Mouse (Mus musculus) layer of hippocampus, postnatal 36 days (tissue): Measurements from ENCODE around the gene Aif1. TPM values are rescaled to one million over a fixed set of nuclear protein-coding genes. Genes with fewer than 3 reads are reported as not detected.
"Not testable (repeated sequence)": the region's sequence is repeated elsewhere in the genome, so short reads cannot be mapped to it uniquely, and the experiment has no call there.

Source experiments
- DNase-seq, 2 experiments: peaks; one replicate each; pipeline ENCODE4 v3.0.0; 2022
- total RNA-seq, 2 experiments: library from RNA; stranded (reverse); gene quantifications; 2 replicates each; pipeline ENCODE4 v1.2.3; 2021

The Aif1 gene
- total RNA-seq, 2 experiments from 2014 or later, result 10.1 to 10.9 TPM

DNA sequence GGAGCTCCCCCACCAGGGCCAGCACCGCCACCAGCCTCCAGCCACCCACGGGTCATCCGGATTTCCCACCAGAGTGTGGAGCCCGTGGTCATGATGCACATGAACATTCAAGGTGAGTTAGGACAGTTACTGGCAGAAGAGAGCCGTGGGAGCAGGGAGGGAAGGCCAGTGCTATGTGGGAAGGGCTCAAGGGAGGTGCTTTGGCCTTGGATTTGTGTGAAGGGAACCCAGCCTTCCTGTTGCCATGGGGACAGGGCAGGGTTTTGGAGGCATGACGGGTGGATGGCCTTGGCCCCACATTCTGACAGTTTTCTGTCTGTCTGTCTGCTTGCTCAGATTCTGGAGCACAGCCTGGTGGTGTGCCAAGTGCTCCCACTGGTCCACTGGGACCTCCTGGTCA, 33.9 kb downstream of the Aif1 start:
- no peak for DNase-seq

DNA sequence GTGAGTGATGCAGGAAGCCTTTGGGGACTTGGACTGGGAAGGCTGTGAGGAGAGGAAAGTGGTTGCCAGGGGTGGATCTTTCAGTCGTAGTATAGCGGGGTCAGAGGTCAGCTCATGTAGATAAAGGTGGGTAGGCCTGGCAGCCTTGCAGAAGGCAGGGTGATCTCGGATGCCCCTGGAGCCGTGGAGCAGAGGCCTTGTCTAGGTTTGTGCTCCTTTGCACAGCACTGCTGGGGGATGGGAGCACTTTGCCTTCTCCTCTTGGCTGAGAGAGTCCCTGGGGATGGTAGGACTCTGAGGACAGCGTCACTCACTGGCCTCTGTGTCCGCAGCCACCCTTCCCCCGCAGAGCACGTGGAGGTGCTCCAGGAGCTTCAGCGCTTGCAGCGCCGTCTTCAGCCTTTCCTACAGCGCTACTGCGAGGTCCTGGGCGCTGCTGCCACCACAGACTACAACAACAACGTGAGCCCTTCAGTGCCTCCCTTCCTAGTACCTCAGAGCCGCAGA, 35.3 kb downstream of the Aif1 start:
- DNase-seq, result no peak

DNA sequence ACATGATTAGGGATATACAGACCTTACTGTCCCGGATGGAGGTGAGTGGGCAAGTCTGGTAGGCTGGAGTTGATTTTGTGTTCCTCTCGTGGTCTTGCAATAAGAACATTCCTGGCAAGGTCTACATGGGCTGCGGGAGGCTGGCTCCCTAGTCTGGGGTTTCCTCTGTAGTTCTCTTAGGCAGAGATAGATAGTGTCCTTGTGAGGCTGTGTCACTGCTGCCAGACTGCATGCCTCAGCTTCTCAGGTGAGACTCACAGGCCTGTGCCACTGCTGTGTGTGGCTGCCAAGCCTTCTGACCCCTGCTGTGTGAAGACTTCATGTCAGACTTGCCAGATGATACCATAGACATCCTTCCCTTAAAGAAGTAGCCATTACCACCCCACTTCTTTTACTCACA, 36.6 kb downstream of the Aif1 start:
- DNase-seq, result no peak

DNA sequence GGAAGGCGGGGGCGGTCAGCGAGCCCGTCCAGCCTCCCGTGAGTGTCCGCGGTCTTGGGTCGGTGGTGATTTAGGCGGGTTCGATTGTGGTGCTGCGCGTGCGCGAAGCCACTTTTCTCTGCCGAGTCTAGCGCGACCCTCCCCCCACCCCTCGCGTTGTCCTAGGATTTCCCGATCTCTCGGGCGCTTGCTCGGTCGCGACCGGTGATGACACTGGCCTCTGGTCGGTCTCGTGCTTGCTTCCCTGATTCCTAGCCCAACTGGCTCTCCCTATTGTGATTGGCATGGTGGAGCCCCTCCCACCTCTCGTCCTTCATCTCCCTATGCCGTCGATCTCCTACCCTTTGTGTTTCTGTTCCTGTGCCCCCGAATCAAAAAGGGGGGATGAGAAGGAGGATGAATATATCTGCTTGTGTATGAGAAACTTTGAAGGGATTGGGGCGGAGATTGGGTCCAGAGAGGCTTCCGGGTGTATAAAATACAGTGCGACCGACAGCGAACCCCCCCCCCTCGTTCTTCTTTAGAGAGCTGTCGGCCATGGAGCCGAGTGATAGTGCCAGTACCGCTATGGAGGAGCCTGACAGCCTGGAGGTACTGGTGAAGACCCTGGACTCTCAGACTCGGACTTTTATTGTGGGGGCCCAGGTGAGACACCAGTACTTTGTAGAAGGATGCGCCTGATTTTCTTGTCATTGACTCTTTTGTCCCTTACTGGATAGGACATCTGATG, 40.1 kb downstream of the Aif1 start:
- no peak for DNase-seq

DNA sequence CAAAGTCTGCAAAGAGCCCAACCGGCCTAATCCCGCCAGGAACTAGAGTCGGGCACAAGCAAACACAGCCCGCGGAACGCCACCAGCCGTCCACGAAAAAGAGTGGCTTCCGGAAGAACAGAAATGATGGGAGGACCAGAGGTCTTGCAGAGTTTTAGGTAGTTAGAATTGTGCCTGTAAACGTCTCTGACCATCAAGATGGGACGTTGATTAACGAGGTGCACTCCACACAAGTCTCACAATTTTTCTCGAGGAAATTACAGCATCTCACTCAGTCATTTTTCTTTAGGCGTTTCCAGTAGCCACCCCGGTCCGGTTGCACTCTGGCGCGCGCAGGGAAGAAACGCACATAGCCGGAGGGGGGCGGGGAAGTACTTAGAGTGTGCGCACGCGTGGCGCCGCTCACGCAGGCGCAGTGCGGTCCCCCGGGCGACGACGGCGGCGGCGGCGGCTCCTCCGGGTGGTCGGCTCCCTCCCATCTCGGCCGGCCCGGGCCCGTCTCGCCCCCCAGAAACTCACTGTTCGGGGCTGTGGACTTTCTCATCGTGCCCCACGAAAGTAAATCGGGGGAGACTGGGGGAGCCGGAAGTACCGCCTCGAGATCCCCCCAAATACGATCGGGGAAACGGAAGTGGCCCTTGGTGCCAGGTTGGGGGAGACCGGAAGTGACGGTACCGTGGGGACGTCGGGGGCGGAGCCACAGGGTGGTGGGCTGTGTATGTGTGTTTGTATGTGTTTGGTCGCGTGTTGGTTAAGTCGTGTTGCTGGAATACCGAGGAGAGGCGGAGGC, 40.9 kb downstream of the Aif1 start, which contains the start of gene Bag6:
Bag6 (plus strand) TSS at position 378 of the 790 bp plus-strand sequence.
- peak; percentile 96 for DNase-seq

DNA sequence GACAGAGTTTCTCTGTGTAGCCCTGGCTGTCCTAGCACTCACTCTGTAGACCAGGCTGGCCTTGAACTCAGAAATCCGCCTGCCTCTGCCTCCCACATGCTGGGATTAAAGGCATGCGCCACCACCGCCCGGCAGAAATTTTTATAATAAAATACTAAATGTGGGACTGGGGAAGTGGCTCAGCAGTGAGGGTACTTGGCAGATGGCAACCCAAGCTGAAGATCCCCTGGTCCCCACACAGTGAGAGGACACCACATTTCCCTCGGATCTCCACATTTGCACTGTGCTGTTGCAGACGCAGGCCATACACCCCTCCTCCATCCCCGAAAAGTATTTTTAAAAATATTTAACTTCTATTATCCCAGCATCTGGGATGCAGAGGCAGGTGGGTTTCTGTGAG, 42.4 kb downstream of the Aif1 start:
- no peak for DNase-seq

DNA sequence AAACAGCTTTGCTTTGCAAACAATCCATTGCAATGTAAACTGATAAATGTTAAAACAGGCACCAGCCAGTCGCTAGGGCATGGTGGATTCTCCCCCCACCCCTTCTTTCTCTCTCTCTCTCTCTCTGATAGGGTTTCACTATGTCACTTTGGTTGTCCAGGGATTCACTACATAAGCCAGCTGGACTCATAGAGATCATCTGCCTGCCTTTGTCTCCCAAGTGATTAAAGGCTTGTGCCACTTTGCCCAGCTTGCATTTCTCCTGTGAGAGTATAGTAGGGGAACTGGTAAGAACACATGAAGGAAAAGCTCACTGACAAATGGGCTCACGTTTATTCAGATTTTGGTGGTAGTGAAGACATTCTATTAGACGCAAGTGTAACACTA, 43.7 kb downstream of the Aif1 start:
- no peak for DNase-seq

DNA sequence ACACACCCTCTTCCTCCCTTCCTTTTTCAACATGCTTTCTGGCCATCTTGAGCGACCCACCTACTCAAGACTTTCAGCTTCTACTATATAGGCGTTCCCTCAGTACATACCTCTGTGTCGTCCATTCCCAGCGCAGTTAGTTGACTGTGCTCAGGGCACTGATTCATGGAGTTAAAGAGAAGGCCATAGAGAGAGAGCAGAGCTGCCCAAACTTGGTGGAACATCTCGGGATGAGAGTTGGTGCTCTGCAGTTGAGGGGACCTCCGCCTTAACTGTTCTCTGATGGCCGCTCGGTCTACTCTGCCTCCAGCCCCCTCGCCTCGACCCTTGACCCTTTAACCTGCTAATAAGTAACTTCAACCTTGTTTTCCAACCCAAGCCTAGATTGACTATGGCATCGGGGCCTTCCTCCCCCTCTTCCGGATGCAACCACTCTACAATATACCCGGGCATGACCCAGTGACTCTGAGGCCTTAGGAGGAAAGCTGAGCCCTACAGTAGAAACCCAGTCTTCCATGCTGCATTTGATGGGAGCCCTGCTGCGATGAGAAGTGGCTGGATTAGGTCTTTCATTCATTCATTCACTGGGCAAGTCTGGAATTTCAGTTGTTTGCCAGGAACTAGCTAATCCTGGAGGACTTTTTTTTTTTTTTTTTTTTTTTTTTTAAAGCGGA, 44.2 kb downstream of the Aif1 start, which contains the start of gene Apom:
Apom (minus strand) TSS at position 551 of the 674 bp plus-strand sequence.
- DNase-seq, result no peak

DNA sequence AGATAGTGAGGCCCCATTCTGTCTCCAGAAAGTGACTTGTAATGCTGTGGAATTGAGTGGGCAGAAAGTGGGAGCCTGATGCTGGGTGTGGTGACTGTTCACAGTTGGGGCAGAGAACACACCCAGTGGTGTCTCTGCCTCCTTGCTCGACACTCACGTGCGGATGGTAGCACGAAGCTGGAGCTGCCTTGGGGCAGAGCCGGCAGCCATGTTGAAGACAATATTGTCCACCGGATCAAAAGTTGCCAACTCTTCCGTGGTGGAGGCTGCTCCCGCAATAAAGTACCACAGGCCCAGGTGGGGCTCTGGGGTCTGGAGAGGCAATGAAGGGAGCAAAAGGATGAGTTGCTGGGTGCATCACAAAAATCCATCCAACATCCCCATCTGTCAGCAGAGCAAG, 44.8 kb downstream of the Aif1 start:
- no peak for DNase-seq

DNA sequence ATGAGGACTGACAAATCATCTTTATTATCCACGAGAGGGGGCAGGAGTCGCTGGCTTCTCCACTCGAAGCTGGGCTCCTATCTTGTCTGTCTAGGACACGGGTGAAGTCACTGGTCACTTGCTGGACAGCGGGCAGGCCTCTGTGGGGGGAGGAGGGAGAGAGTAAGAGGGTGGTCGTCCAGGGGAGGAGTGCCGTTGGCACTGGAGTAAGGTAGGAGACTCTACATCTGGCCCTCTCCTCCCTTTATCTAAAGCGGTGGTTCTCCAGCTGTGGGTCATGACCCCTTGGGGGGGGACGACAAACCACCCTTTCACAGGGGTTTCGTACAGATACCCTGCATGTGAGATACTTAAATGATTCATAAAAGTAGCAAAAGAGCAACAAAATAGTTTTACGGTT, 46.9 kb downstream of the Aif1 start:
- DNase-seq, result no peak

DNA sequence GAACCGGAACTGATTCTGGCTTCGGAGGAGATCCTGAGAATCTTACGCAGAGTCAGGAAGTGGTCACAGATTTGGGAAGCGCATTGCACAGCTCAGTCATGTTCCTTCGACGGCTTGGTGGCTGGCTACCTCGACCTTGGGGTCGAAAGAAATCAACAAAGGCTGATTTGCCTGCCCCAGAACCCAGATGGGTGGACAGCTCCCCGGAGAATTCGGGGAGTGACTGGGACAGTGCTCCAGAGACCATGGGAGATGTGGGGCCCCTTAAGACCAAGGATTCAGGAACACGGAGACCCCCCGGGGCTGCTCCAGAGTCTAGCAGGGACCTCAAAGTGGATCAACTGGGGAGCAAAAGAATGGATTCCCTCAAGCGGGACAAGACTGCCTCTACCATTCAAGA, 48.9 kb downstream of the Aif1 start:
- DNase-seq, result no peak

DNA sequence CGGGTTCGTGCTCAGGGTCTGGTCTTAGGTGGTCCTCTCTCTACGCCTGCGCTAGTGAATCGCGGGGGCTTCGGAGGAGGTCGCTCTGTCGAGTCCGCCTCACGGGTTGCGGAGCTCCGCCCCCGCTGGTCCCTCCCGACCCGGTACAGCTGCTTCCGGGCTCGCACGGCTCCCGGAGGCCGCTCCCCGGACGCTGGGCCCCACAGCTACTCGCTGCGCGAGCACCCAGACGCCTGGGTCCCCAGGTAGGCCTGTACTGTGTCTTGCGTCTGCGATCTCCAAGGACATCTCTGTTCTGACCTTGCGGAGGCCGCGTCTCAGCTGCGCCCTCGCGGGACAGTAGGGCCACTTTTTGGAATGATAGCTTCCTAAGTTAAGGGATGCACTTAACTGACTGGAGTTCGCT, 49.7 kb downstream of the Aif1 start, which contains the start of gene D17H6S53E:
D17H6S53E (plus strand) TSS at position 168 of the 406 bp plus-strand sequence.
- peak; percentile 73 to 78 for DNase-seq

DNA sequence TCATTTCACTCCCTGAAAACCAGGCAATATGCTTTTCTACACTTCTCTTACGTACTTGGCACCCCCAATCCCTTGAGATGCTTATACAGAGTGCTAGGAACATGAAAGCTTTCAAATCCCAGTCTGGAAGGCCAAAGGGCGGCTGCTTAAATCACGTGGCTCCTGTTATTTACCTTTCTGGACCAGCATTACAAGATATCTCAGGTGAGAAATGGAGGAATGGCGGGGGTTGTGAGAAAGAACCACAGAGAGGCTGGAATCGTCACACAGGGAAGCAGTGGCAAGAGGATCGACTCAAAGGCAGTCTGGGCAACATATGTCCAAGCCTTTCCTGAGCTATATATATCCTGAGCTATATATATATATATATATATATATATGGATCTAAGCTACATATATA, 50.3 kb downstream of the Aif1 start:
- DNase-seq, result no peak

DNA sequence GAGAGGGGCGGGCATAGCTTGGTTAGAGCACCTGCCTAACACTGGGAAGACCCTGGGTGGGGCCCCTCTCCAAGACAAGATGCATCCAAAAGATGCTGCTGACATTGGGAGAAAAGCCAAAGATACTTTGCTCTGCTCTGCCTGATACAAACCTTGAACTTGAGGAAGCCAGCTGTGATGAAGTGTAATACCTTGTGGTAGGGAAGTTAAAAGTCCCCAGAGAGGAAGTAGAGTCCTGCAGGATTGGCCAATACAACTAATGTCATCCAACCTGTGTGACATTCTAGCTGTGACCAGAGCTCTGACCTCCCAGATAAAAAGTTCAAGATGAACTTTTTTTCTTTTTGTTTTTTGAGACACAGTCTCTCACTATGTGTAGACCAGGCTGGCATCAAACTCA, 50.8 kb downstream of the Aif1 start:
- DNase-seq, result no peak

DNA sequence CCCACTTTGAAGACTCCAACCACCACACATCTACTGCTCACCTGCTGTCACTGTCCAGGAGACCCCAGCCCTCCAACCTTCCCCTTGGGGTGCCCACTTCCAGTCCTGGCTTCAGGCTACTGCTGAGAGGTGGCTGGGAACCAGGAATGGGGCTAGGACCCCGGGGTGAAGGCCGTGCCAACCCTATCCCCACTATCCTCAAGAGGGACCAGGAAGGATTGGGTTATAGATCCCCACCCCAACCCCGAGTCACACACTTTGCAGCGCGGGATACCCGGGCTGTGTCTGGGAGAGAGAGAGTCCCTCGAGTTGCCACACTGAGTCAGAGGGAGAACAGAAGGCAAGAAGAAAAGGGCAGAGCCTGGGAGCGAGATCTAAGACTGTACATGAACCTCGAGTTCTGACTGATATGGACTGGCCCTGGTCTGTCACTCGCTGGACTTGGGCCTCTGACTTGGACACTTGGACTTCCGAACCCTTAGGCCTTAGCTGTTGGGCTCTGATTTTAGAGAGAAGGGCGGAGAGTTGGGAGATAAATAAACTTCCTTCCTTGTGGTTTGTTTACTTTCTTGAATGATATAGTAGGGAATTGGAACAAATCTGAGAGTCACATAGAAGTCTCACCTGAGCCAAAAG, 51.5 kb downstream of the Aif1 start:
- not testable (repeated sequence) for DNase-seq

DNA sequence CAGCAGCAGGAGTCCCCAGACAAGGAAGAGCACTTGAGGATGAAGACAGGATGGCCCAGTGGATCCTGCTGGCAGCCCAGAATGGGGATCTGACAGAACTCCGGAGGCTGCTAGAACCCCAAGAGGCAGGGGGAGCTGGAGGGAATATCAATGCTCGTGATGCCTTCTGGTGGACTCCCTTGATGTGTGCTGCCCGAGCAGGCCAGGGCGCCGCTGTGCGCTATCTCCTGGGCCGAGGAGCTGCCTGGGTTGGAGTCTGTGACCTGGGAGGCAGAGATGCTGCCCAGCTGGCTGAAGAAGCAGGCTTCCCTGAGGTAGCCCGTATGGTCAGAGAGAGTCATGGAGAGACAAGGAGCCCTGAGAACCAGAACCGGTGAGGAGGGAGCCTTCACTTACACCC, 52.6 kb downstream of the Aif1 start:
- not testable (repeated sequence) for DNase-seq

DNA sequence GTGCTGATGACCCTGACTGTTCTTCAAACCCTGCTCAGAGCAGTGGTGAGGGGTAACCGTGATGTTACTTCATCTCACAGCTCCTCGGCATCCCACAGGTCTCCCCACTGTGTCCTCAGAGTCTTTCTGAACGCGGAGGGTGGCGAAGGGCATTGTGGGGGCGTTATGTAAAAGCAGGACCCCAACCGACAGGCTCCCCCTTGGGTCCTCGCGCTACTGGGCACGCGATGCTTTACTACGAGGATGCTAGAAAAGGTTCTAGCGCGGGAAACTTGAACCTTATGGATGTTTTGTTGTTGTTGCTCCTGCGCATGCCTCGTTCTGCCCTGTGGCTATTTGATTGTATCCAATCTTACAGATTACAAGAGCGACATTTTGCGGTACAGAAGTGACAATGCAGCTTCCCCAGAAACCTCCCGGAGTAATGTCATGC, 54.0 kb downstream of the Aif1 start, which contains the start of gene Csnk2b:
Csnk2b (minus strand) TSS at position 183 of the 433 bp plus-strand sequence.
- DNase-seq, result peak; percentile 64 to 67

DNA sequence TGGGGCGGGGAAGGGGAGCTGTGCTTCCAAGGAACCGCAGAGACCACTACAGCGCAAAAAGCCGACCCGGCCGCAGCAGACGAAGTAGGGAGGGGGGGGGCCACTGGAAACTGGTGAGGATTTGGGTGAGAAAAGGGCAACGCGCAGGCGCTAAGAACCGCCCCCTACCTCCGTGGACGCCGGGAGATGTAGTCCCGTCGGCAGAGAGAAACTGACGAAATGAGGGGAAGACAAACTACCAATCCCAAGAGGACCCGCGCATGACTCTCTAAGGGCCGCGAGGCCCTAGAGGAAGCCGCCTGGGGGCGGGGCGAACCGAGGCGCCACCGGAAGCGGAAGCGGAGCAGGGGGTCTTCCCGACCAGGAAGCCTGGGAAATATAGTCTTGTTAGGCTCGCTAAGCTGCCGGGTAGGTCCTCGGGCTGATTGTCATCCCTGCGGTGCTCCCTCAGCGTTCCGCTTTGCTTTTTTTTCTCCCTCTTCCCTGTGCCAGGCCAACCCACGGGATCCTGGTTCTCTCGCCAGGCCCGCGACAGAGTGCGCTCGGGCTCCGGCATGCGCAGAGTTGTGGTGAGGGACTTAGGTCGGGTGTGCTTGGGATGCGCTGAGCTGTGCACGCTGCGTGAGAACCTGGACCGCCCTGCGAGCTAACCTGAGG, 54.6 kb downstream of the Aif1 start, which contains the start of gene Gpank1:
Gpank1 (plus strand) TSS at position 313 of the 657 bp plus-strand sequence.
- DNase-seq, result peak; percentile 98
